Mouse (Mus musculus): Measurements from ENCODE around the gene Cdkn1b. TPM values are rescaled to one million over a fixed set of nuclear protein-coding genes. Genes with fewer than 3 reads are reported as not detected.

The Cdkn1b gene
- polyA plus RNA-seq, 1 experiment from 2014 or later: 9.4 TPM

DNA sequence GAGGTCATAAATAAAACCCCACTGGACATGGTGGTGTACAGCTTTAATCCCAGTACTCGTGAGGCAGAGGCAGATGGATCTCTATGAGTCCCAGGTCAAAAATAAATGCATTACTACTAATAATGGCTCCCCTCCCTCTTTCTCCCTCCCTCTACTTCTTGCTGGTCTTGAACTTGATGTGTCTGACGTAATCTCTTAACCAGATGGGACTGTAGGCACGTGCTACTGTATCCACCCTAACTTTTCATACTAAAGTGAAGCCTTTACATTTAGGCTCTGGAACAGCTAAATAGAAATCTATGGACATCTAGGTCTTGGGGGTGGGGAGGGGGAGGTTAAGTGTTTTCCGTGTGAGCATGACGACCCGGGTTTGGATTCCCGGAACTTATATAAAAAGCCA is 10.2 kb downstream of the Cdkn1b start:
- H3K36me3 ChIP-seq (ENCODE audit: control insufficient read depth, insufficient read depth, low read length): no peaks in the 10 kb centered on the region
- H3K9me3 ChIP-seq (ENCODE audit: control insufficient read depth, low read length): no peaks in the 10 kb centered on the region
- DNase-seq (ENCODE audit: low spot score) (no peak), ATAC-seq (replicated peaks; ENCODE audit: low FRiP score) (no peak)
- peak overlapping the region; percentile 90 for H3K4me2 ChIP-seq
- 81% methylated on average over 7 of the region's 7 CpGs for WGBS
- no peak overlapping the region for H3K27ac ChIP-seq (ENCODE audit: low read depth, low read length)
- peak overlapping the region; percentile 42 for H3K9ac ChIP-seq (ENCODE audit: low read depth, low read length)
- H3K4me1 ChIP-seq (replicated peaks; ENCODE audit: control insufficient read depth, insufficient read depth, low read length): peaks cover 18% of the 10 kb centered on the region
- H3K27me3 ChIP-seq (replicated peaks; ENCODE audit: control insufficient read depth, insufficient read depth, low read length): no peaks in the 10 kb centered on the region
- peak overlapping the region; percentile 75 for H3K4me3 ChIP-seq (ENCODE audit: low read depth, low read length)

GRCm38 (mm10) chr6:134931146-134931545 is 10.9 kb downstream of the Cdkn1b start:
- WGBS: 83% methylated on average over 3 of the region's 3 CpGs
- Histone ChIP-seq H3K4me2 (peak overlapping the region; percentile 90), H3K27ac (ENCODE audit: low read depth, low read length) (no peak overlapping the region), H3K27me3 (replicated peaks; ENCODE audit: control insufficient read depth, insufficient read depth, low read length) (no peaks in the 10 kb centered on the region), H3K9me3 (ENCODE audit: control insufficient read depth, low read length) (no peaks in the 10 kb centered on the region), H3K4me1 (replicated peaks; ENCODE audit: control insufficient read depth, insufficient read depth, low read length) (peaks cover 14% of the 10 kb centered on the region), H3K9ac (ENCODE audit: low read depth, low read length) (no peak overlapping the region), H3K36me3 (ENCODE audit: control insufficient read depth, insufficient read depth, low read length) (no peaks in the 10 kb centered on the region), H3K4me3 (ENCODE audit: low read depth, low read length) (no peak overlapping the region)
- no peak for DNase-seq (ENCODE audit: low spot score)
- no peak for ATAC-seq (replicated peaks; ENCODE audit: low FRiP score)

DNA sequence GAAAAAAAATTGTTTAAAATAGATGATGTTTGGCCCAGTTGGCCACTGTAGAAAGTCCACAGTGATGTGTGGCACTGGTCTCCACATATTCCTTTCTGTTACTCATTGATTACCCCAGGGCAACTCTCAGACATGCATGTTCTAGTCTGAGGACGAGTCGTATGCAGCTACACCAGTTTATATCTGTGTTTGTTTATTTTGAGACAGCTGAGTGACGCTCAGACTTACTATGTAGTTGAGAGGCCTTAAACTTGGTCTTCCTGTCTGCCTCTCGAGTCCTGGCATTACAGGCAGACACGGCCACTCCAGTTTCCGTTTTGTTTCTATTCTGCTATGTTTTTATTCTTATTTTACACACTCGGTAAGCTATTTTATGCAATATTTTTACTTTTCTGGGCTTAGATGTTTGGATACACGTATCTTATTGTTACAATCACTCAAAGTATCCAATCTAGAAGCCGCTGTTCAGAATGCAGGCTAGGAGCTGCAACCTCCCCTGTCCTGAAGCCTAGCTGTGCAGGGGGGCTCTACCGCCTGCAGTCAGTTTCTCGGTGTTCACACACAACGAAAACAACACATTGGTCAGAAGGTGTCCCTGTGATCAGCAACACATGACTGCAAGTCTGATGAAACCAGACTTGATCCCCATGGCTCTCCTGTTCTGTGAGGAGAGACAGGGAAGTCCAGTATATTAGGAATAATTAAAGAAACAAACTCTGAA is 12.4 kb downstream of the Cdkn1b start:
- Histone ChIP-seq H3K27me3 (replicated peaks; ENCODE audit: control insufficient read depth, insufficient read depth, low read length) (no peaks in the 10 kb centered on the region), H3K9ac (ENCODE audit: low read depth, low read length) (no peak overlapping the region), H3K4me2 (peak overlapping the region; percentile 7; the same call in 1 of the 2 replicates), H3K36me3 (ENCODE audit: control insufficient read depth, insufficient read depth, low read length) (no peaks in the 10 kb centered on the region), H3K4me1 (replicated peaks; ENCODE audit: control insufficient read depth, insufficient read depth, low read length) (peaks cover 14% of the 10 kb centered on the region), H3K9me3 (ENCODE audit: control insufficient read depth, low read length) (no peaks in the 10 kb centered on the region), H3K4me3 (ENCODE audit: low read depth, low read length) (no peak overlapping the region), H3K27ac (ENCODE audit: low read depth, low read length) (no peak overlapping the region)
- ATAC-seq (replicated peaks; ENCODE audit: low FRiP score): no peak
- 77% methylated on average over 12 of the region's 12 CpGs for WGBS
- DNase-seq (ENCODE audit: low spot score): no peak

DNA sequence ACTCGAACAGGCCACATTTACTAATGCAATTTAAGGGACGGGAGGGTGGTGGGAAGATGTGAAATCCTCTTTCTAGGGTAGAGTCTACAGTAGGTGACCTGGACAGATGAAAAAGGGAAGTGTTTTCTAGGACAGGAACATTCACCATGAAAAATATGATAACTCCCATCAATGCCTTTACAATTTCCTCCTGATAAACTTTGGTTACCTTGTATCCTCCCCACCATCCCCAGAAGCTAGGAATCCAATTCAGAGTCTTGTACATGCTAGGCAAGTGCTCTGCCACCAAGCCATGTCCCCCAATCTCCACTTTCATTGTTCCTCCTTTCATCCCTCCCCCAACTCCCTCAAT is 13.0 kb downstream of the Cdkn1b start:
- no peaks in the 10 kb centered on the region for H3K9me3 ChIP-seq (ENCODE audit: control insufficient read depth, low read length)
- WGBS: 79% methylated on average over 2 of the region's 2 CpGs
- no peaks in the 10 kb centered on the region for H3K36me3 ChIP-seq (ENCODE audit: control insufficient read depth, insufficient read depth, low read length)
- no peak overlapping the region for H3K27ac ChIP-seq (ENCODE audit: low read depth, low read length)
- H3K27me3 ChIP-seq (replicated peaks; ENCODE audit: control insufficient read depth, insufficient read depth, low read length): no peaks in the 10 kb centered on the region
- H3K4me2 ChIP-seq: no peak overlapping the region; the same call in 1 of the 2 replicates
- H3K4me3 ChIP-seq (ENCODE audit: low read depth, low read length): no peak overlapping the region
- H3K4me1 ChIP-seq (replicated peaks; ENCODE audit: control insufficient read depth, insufficient read depth, low read length): peaks cover 14% of the 10 kb centered on the region
- ATAC-seq (replicated peaks; ENCODE audit: low FRiP score): no peak
- no peak overlapping the region for H3K9ac ChIP-seq (ENCODE audit: low read depth, low read length)
- no peak for DNase-seq (ENCODE audit: low spot score)

- peaks cover 14% of the 10 kb centered on the region for H3K4me1 ChIP-seq (replicated peaks; ENCODE audit: control insufficient read depth, insufficient read depth, low read length)
- no peak overlapping the region for H3K4me3 ChIP-seq (ENCODE audit: low read depth, low read length)
- no peaks in the 10 kb centered on the region for H3K27me3 ChIP-seq (replicated peaks; ENCODE audit: control insufficient read depth, insufficient read depth, low read length)
- ATAC-seq (replicated peaks; ENCODE audit: low FRiP score): no peak
- no peak overlapping the region for H3K27ac ChIP-seq (ENCODE audit: low read depth, low read length)
- no peaks in the 10 kb centered on the region for H3K36me3 ChIP-seq (ENCODE audit: control insufficient read depth, insufficient read depth, low read length)
- H3K9ac ChIP-seq (ENCODE audit: low read depth, low read length): no peak overlapping the region
- no peak overlapping the region for H3K4me2 ChIP-seq
- 84% methylated on average over 5 of the region's 5 CpGs for WGBS
- no peaks in the 10 kb centered on the region for H3K9me3 ChIP-seq (ENCODE audit: control insufficient read depth, low read length)
- DNase-seq (ENCODE audit: low spot score): no peak
These were observed 14.1 kb downstream of the Cdkn1b start for GRCm38 (mm10) chr6:134934305-134934704.

GRCm38 (mm10) chr6:134939781-134940180 is 19.6 kb downstream of the Cdkn1b start:
- 84% methylated on average over 4 of the region's 4 CpGs for WGBS
- Histone ChIP-seq H3K27ac (ENCODE audit: low read depth, low read length) (no peak overlapping the region), H3K9ac (ENCODE audit: low read depth, low read length) (no peak overlapping the region), H3K9me3 (ENCODE audit: control insufficient read depth, low read length) (no peaks in the 10 kb centered on the region), H3K4me1 (replicated peaks; ENCODE audit: control insufficient read depth, insufficient read depth, low read length) (no peaks in the 10 kb centered on the region), H3K36me3 (ENCODE audit: control insufficient read depth, insufficient read depth, low read length) (peaks cover 6% of the 10 kb centered on the region; the same call in 1 of the 2 replicates), H3K4me3 (ENCODE audit: low read depth, low read length) (no peak overlapping the region), H3K27me3 (replicated peaks; ENCODE audit: control insufficient read depth, insufficient read depth, low read length) (no peaks in the 10 kb centered on the region), H3K4me2 (no peak overlapping the region)
- no peak for DNase-seq (ENCODE audit: low spot score)
- ATAC-seq (replicated peaks; ENCODE audit: low FRiP score): no peak

DNA sequence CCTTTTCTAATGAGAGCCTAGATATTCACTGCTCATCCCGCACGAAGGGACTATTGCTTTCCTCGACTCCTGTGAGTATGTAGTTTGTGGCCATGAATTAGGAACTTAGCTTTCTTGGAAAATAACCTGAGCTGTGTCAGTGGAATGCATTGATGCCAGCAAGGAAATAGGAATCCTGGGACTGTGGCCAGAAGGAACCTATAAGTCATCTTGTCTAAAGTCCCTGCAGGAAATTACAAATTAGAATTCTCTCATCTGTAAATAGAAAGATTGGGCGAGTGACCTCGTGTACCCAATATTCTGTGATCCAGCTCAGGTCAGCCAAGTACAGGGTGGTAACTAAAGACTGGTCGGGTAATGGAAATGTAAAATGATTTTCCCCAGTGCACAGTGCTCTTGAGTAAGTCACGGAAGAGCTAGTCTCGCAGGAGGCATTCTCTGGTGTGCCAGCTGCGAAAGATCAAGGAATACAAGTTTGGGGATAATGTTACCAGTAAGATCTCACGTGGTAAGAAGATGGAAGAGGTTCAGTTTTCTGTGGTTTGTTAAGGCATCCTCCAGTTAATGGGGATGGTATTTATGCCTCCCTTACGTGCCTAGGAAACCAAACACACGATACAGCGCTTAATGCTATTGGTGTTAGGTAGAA is 23.7 kb downstream of the Cdkn1b start:
- no peak overlapping the region for H3K4me3 ChIP-seq (ENCODE audit: low read depth, low read length)
- no peaks in the 10 kb centered on the region for H3K27me3 ChIP-seq (replicated peaks; ENCODE audit: control insufficient read depth, insufficient read depth, low read length)
- DNase-seq (ENCODE audit: low spot score) (no peak), ATAC-seq (replicated peaks; ENCODE audit: low FRiP score) (no peak)
- H3K9ac ChIP-seq (ENCODE audit: low read depth, low read length): no peak overlapping the region
- no peak overlapping the region for H3K27ac ChIP-seq (ENCODE audit: low read depth, low read length)
- H3K4me1 ChIP-seq (replicated peaks; ENCODE audit: control insufficient read depth, insufficient read depth, low read length): peaks cover 4% of the 10 kb centered on the region
- peaks cover 6% of the 10 kb centered on the region; the same call in 1 of the 2 replicates for H3K36me3 ChIP-seq (ENCODE audit: control insufficient read depth, insufficient read depth, low read length)
- H3K4me2 ChIP-seq: no peak overlapping the region
- WGBS: 87% methylated on average over 13 of the region's 13 CpGs
- no peaks in the 10 kb centered on the region for H3K9me3 ChIP-seq (ENCODE audit: control insufficient read depth, low read length)

DNA sequence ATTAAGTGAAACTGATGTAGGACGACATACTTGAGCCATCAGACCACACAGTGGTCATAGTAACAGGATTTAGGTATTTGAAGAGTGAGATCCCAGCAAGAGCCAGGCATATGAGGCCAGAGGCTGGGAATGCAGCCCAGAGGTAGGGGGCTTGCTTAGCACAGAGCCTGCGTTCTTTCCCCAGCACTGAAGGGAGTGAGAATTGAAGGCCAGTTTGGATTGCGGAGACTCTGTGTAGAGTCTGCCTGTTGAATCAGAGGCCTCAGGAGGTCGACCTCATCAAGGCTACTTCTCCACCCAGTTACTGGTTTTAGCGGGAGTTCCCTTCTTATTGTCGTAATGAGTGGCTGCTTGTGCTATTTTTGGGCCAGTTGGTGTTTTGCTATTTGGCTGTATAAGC is 25.9 kb downstream of the Cdkn1b start:
- Histone ChIP-seq H3K27me3 (replicated peaks; ENCODE audit: control insufficient read depth, insufficient read depth, low read length) (no peaks in the 10 kb centered on the region), H3K27ac (ENCODE audit: low read depth, low read length) (no peak overlapping the region), H3K9me3 (ENCODE audit: control insufficient read depth, low read length) (no peaks in the 10 kb centered on the region), H3K4me3 (ENCODE audit: low read depth, low read length) (no peak overlapping the region), H3K9ac (ENCODE audit: low read depth, low read length) (no peak overlapping the region), H3K4me1 (replicated peaks; ENCODE audit: control insufficient read depth, insufficient read depth, low read length) (peaks cover 6% of the 10 kb centered on the region), H3K36me3 (ENCODE audit: control insufficient read depth, insufficient read depth, low read length) (peaks cover 6% of the 10 kb centered on the region; the same call in 1 of the 2 replicates), H3K4me2 (no peak overlapping the region)
- no peak; the same call in 1 of the 2 replicates for ATAC-seq (replicated peaks; ENCODE audit: low FRiP score)
- no peak for DNase-seq (ENCODE audit: low spot score)
- WGBS: 78% methylated on average over 6 of the region's 6 CpGs

- H3K9me3 ChIP-seq (ENCODE audit: control insufficient read depth, low read length): no peaks in the 10 kb centered on the region
- H3K4me1 ChIP-seq (replicated peaks; ENCODE audit: control insufficient read depth, insufficient read depth, low read length): peaks cover 11% of the 10 kb centered on the region
- H3K27me3 ChIP-seq (replicated peaks; ENCODE audit: control insufficient read depth, insufficient read depth, low read length): no peaks in the 10 kb centered on the region
- WGBS: 78% methylated on average over 9 of the region's 9 CpGs
- no peak overlapping the region for H3K4me2 ChIP-seq
- H3K27ac ChIP-seq (ENCODE audit: low read depth, low read length): no peak overlapping the region
- peaks cover 3% of the 10 kb centered on the region; the same call in 1 of the 2 replicates for H3K36me3 ChIP-seq (ENCODE audit: control insufficient read depth, insufficient read depth, low read length)
- DNase-seq (ENCODE audit: low spot score) (no peak), ATAC-seq (replicated peaks; ENCODE audit: low FRiP score) (no peak)
- no peak overlapping the region for H3K4me3 ChIP-seq (ENCODE audit: low read depth, low read length)
- H3K9ac ChIP-seq (ENCODE audit: low read depth, low read length): no peak overlapping the region
These were observed 26.7 kb downstream of the Cdkn1b start for GRCm38 (mm10) chr6:134946858-134947257.
